Mouse (Mus musculus) midbrain, postnatal 0 days (tissue): Measurements from ENCODE around the gene Rlim. TPM values are rescaled to one million over a fixed set of nuclear protein-coding genes. Genes with fewer than 3 reads are reported as not detected.

Source experiments
- ATAC-seq: fragments of 200-750 bp; cut with Nextera tagmentation; 2 replicates; pipeline ENCODE4 v1.8.0; 2017; ENCODE audit warnings: moderate number of reproducible peaks, mild to moderate bottlenecking, moderate TSS enrichment, moderate library complexity; ENCODE audit not compliant: low FRiP score
- DNase-seq: peaks from one replicate; pipeline ENCODE4 v3.0.0-alpha.2; 2015; ENCODE audit warnings: low spot score
- H3K27ac ChIP-seq: fragments of 300-500 bp; sonication (generic); 2 replicates; pipeline ENCODE4 v1.5.1; 2014; ENCODE audit warnings: low read depth, mild to moderate bottlenecking, low read length, mixed read lengths
- H3K27me3 ChIP-seq: fragments of 300-500 bp; sonication (generic); 2 replicates; pipeline ENCODE4 v1.6.1; 2014; ENCODE audit warnings: low read length, control low read depth, mixed read lengths; ENCODE audit not compliant: insufficient read depth
- H3K36me3 ChIP-seq: fragments of 300-500 bp; sonication (generic); 2 replicates; pipeline ENCODE4 v1.6.1; 2014; ENCODE audit warnings: low read length, control low read depth, mixed read lengths; ENCODE audit not compliant: insufficient read depth
- H3K4me1 ChIP-seq: fragments of 300-500 bp; sonication (generic); 2 replicates; pipeline ENCODE4 v1.6.1; 2014; ENCODE audit warnings: mild to moderate bottlenecking, control low read depth, antibody characterized with exemption, low read length, mixed read lengths; ENCODE audit not compliant: insufficient read depth
- H3K4me2 ChIP-seq: fragments of 300-500 bp; sonication (generic); 2 replicates; pipeline ENCODE4 v1.6.1; 2014; ENCODE audit warnings: low read depth, mild to moderate bottlenecking, low read length, mixed read lengths; ENCODE audit not compliant: poor library complexity, severe bottlenecking
- H3K4me3 ChIP-seq: fragments of 300-500 bp; sonication (generic); 2 replicates; pipeline ENCODE4 v1.5.1; 2014; ENCODE audit warnings: low read depth, mild to moderate bottlenecking, low read length, moderate library complexity
- H3K9ac ChIP-seq: fragments of 300-500 bp; sonication (generic); replicated peaks from 2 replicates; pipeline ENCODE4 v1.6.1; 2014; ENCODE audit warnings: mild to moderate bottlenecking, low read length, moderate library complexity, mixed read lengths; ENCODE audit not compliant: poor library complexity, severe bottlenecking
- H3K9me3 ChIP-seq: fragments of 300-500 bp; sonication (generic); 2 replicates; pipeline ENCODE4 v1.6.1; 2016; ENCODE audit warnings: low read length, control low read depth
- CTCF ChIP-seq: IDR thresholded peaks from 2 replicates; pipeline ENCODE4 v1.5.1; 2016; ENCODE audit warnings: antibody characterized with exemption, mild to moderate bottlenecking
- WGBS: fragments of 180-500 bp; shearing (Covaris S2); extraction: QIAGEN DNeasy Blood & Tissue Kit; methylation state at CpG from one replicate; pipeline ENCODE4 v1.1.7; 2014; 5-methylcytosine and 5-hydroxymethylcytosine counted together
- polyA plus RNA-seq: library from polyadenylated mRNA; unstranded; fragments of >200 nt; fragmentation: Nextera tagmentation; extraction: Ambion mirVana; gene quantifications from 2 replicates; pipeline ENCODE4 v1.2.1, GENCODE M21; 2015
- total RNA-seq: library from RNA; depleted of rRNA; stranded (reverse); fragments of >200 nt; gene quantifications from 2 replicates; pipeline ENCODE4 v1.2.3, GENCODE M21; 2014

Gene Rlim
- total and polyA plus RNA-seq, 2 experiments from 2014 or later = 20.1 to 37.7 TPM

DNA sequence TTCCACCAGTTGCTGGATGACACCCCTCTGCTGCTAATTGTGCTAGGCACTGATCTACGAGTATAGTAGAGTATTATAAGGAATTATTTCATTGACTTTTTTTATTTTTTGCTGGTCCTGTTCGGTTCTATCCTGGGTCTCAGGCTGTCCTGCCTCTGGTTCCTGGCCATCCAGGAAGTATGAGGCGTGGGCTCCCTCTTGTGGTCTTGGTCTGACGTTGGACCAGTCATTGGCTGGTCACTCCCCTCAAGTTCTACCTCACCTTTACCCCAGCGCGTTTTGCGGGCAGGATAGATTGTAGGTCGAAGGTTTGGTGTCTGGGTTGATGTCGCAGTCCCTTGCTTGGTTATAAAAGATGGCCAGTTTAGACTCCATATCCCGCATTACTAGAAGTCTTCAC is 10.6 kb upstream of the Rlim start:
- WGBS = 37% methylated on average over 10 of the region's 10 CpGs
- Histone ChIP-seq H3K36me3 (no peaks in the 10 kb centered on the region), H3K27ac (no peak overlapping the region), H3K4me3 (no peak overlapping the region), H3K9ac (no peak overlapping the region), H3K4me2 (no peak overlapping the region), H3K4me1 (no peaks in the 10 kb centered on the region), H3K27me3 (peaks cover 6% of the 10 kb centered on the region), H3K9me3 (no peaks in the 10 kb centered on the region)
- ATAC-seq (no peak), DNase-seq (no peak)
- peak; percentile 33 for TF ChIP-seq CTCF

DNA sequence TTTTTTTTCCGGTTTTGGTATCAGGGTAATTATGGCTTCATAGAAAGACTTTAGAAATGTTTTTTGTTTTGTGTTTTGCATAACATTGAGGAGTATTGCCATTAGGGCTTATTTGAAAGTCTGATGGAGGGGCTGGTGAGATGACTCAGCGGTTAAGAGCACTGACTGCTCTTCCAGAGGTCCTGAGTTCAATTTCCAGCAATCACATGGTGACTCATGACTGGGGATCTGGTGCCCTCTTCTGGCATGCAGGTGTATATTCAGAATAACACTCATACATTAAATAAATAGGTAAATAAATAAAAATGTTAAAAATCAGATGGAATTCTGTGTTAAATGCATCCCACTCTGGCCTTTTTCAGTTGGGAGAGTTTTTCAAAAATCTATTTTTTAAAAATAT is 9.3 kb upstream of the Rlim start:
- ATAC-seq = no peak

DNA sequence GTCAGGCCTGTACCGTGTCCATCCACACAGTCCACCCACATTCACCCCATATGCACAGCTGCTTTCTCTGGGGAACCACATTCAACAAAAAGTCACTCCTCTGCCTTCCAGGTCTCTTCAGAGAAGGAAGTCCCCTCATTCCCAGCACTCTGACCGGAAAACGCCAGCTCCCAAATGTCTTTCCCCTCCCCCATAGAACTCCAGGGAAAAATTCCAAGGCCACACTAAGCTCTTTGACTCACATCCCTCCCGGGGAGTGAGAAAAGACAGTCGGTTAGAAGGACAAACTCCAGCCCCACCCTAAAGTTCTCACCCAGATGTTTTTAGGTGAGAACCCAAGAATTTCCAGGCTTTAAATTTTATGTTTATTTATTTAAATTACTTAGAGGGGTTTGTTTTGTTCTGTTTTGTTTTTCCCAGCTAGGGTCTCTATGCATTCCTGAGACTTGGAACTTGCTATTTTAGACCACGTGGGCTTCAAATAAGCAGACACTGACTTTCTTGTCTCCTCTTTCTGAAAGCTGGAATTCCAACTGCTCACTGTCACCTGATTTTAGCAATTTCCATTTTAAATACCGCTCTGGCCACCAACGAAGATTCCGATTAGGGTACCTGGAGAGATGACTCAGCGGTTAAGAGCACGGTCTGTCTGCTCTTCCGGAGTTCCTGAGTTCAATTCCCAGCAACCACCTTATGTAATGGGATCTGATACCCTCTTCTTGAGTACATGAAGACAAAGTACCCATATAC is 6.3 kb upstream of the Rlim start:
- DNase-seq (no peak), ATAC-seq (no peak)
- WGBS = 39% methylated on average over 12 of the region's 12 CpGs
- no peak for TF ChIP-seq CTCF
- Histone ChIP-seq H3K9me3 (no peaks in the 10 kb centered on the region), H3K36me3 (no peaks in the 10 kb centered on the region), H3K4me2 (no peak overlapping the region), H3K27me3 (peaks cover 5% of the 10 kb centered on the region; the same call in 1 of the 2 replicates), H3K4me3 (no peak overlapping the region), H3K27ac (no peak overlapping the region), H3K9ac (no peak overlapping the region), H3K4me1 (no peaks in the 10 kb centered on the region)

More for the DNA sequence above, 9.3 kb upstream of the Rlim start:
- H3K36me3 ChIP-seq = no peaks in the 10 kb centered on the region
- no peak overlapping the region for H3K4me2 ChIP-seq
- WGBS = 82% methylated on average over 2 of the region's 2 CpGs
- H3K4me3 ChIP-seq = no peak overlapping the region
- no peak for DNase-seq
- peak; percentile 11 for TF ChIP-seq CTCF
- no peaks in the 10 kb centered on the region for H3K4me1 ChIP-seq
- peaks cover 11% of the 10 kb centered on the region for H3K27me3 ChIP-seq
- no peaks in the 10 kb centered on the region for H3K9me3 ChIP-seq
- no peak overlapping the region for H3K27ac ChIP-seq
- no peak overlapping the region for H3K9ac ChIP-seq

DNA sequence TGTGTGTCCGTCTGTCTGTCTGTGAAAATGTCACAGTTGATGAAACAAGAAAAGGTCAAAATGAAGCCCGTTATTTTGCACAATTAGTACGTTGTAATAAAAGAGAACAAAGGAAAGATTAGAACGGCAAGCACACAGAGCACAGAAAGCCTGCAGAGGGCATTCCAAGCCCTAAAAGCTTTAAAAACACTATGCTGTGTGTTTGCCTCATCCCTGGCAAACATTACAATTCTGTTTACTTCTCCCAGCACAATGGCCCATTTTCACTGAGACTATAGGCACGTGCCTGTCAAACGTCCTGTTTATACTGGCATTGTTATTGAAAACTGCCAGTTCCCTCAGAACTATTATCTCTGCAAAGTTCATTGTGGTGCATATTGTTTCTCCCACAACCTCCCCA is 5.1 kb upstream of the Rlim start:
- peak; percentile 49 for DNase-seq
- no peaks in the 10 kb centered on the region for H3K4me1 ChIP-seq
- peak; percentile 35 for TF ChIP-seq CTCF
- no peak overlapping the region for H3K4me3 ChIP-seq
- ATAC-seq = no peak
- no peak overlapping the region for H3K9ac ChIP-seq
- WGBS = 17% methylated on average over 6 of the region's 6 CpGs
- peaks cover 5% of the 10 kb centered on the region; the same call in 1 of the 2 replicates for H3K27me3 ChIP-seq
- no peak overlapping the region for H3K4me2 ChIP-seq
- H3K27ac ChIP-seq = no peak overlapping the region
- no peaks in the 10 kb centered on the region for H3K9me3 ChIP-seq
- no peaks in the 10 kb centered on the region for H3K36me3 ChIP-seq

DNA sequence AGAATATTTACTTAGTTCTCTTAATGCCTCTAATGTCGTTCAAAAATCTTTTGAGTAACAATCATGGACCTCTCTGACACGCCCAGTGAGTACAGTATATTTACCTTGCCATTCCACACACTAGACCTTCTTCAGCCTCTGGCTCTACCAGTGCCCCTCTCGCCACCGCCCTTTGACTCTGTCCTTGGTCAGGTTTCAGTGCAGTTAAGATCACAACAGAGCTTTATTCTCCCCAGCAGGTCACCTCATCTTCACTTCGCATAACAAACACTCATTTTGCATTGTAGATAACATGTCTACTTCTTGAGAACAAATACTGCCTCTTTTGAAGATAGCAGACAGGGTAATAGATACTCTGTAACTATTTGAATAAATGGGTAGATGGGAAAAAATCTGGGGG is 3.9 kb upstream of the Rlim start:
- Histone ChIP-seq H3K4me3 (no peak overlapping the region), H3K27ac (no peak overlapping the region), H3K27me3 (peaks cover 5% of the 10 kb centered on the region; the same call in 1 of the 2 replicates), H3K9me3 (no peaks in the 10 kb centered on the region), H3K36me3 (no peaks in the 10 kb centered on the region), H3K9ac (no peak overlapping the region), H3K4me2 (no peak overlapping the region), H3K4me1 (no peaks in the 10 kb centered on the region)
- no peak for ATAC-seq
- TF ChIP-seq CTCF = no peak
- no peak for DNase-seq
- 41% methylated on average over 5 of the region's 5 CpGs for WGBS

DNA sequence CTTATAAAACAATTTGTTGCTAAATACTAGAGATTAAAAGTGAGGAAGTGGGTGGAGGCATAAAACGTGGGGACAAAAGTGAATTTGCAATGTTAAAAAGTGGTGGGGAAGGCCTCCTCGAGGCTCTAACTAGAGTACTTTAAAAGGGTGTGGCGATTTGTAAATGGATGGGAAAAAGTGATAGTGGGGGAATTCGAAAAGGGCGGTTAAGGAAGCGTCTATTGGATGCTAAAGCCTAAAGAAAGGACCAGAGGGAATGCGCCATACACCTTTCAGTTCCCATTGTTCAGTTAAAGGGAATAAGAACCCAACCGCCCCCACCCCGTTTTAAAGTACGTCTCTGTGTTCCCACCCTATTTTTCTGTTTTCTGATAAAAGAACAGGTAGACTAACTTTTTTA is 722 bp upstream of the Rlim start:
- H3K9ac ChIP-seq = no peak overlapping the region

More for the DNA sequence above, 722 bp upstream of the Rlim start:
- TF ChIP-seq CTCF = no peak
- Histone ChIP-seq H3K27ac (peak overlapping the region; percentile 59), H3K27me3 (peaks cover 5% of the 10 kb centered on the region; the same call in 1 of the 2 replicates), H3K36me3 (no peaks in the 10 kb centered on the region), H3K4me2 (peak overlapping the region; percentile 34), H3K4me3 (peak overlapping the region; percentile 63), H3K4me1 (no peaks in the 10 kb centered on the region), H3K9me3 (no peaks in the 10 kb centered on the region)
- DNase-seq (no peak), ATAC-seq (no peak)
- WGBS = 78% methylated on average over 10 of the region's 10 CpGs
